Mouse (Mus musculus) left cerebral cortex, postnatal 14 days (tissue): ENCODE results near the gene Cbx7. TPM values are rescaled to one million over a fixed set of nuclear protein-coding genes. Genes with fewer than 3 reads are reported as not detected.

Experiments used
- DNase-seq, 2 experiments: peaks; one replicate each; pipeline ENCODE4 v3.0.0; 2021 to 2022; ENCODE audit warnings: low spot score in 2 of 2, mixed read lengths in 1 of 2
- intact Hi-C: fragments of 180-260 bp; cut with DNase I; formaldehyde crosslinking; loops from one replicate; pipeline ENCODE4 v1.15.1; 2025
- long read RNA-seq, 2 experiments: library from polyadenylated mRNA; stranded (forward); transcript quantifications; one replicate each; pipeline ENCODE4 v2.0.0; 2021
- total RNA-seq, 2 experiments: library from RNA; stranded (reverse); gene quantifications; 2 replicates each; pipeline ENCODE4 v1.2.3; 2021

Cbx7 gene
- total RNA-seq = 10 to 100 TPM in 1 of 2 experiments, 1 to 10 TPM in 1; 9.9 to 11.9 TPM
- long read RNA-seq, experiment 1, partial matches to known transcripts = 4 of 9 reads
- long read RNA-seq, experiment 1, other reads (novel, unspliced or antisense) = 4 of 9 reads
- long read RNA-seq, experiment 2, partial matches to known transcripts = 10 of 20 reads
- long read RNA-seq, experiment 2, other reads (novel, unspliced or antisense) = 2 of 20 reads

DNA sequence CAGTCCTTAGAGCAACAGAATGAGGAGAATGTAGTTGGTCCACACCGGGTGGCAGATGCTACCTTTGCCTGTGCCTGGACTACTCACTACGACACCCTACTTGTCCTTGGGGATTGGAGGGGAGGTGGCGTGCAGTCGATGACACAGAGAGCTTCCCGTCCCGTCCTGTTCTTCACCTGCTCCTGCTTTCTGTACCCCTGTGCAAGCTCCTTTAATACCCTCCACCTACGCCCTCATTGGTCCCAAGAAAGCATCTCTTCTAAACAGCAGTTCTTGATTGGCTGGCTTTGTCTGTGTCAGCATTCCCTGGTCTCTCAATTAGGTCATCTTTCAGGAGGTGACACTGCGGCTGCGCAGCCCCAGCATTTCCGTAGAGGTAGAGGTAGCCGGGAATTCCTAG lies at the start of gene Cbx7:
TSS of gene Cbx7 (minus strand) at position 180 of the 400 bp plus-strand sequence.
- intact Hi-C loops = no loop called here
- DNase-seq = no peak

DNA sequence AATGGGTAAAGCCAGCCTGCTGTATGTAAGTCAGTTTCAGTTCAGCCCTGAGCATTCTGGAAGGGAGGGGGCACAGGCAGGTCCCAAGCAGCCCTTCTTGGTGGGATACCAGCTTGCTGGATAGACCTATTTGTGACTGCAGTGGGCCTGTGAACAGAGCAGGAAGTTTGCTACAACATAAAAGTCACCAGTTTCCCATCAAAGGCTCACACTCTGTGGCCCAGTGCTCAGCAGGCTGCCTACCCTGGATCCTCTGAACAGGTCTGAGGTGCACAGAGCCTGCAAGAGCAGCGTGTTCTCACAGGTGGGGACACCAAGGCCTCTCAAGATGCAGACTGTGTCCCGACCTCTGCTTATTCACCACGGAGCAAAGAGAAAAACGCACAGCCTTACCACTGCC lies 49.6 kb upstream of the Cbx7 start:
- intact Hi-C loops = no loop called here
- DNase-seq = no peak

DNA sequence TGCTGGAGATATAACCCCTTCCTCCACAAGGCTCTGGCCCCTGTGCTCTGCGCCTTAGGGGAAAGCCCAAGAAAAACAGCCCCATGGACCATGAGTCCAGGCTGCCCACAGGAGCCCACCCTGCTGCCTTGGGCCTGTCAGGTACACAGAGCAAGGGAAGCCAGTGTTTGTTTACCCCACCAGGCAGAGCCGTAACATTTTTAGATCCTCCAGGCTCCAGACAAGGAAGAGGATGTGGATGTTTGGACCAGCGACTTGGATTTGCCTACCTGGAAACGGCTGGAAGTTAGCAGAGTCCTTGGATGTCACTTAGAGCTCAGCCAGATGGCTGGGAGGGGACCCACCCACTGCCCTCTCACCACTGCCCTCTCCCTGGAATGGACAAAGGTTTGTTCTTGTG lies 48.7 kb upstream of the Cbx7 start:
- intact Hi-C loops = no loop called here
- no peak for DNase-seq

DNA sequence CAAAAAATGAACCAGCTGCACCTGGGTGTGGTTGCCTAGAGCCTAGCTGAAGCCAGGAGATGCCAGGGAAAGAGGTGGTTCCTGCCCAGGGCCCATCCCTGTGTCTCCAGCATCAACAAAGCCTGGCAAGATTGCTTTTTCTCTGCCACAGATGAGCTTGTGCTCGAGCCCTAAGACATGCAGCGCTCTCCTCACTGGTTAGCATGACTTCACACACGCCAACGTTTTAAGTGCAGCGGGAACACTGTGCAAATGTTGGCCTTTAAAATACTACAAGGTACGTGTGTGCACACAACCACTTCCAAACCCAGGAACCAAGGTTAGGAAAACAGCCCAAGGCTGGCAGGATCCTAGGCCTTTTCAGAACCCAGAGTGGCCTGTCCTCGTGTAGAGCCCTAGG lies 48.3 kb upstream of the Cbx7 start:
- DNase-seq = peak in 1 of 2 experiments; percentile 68
- intact Hi-C loops = no loop called here

DNA sequence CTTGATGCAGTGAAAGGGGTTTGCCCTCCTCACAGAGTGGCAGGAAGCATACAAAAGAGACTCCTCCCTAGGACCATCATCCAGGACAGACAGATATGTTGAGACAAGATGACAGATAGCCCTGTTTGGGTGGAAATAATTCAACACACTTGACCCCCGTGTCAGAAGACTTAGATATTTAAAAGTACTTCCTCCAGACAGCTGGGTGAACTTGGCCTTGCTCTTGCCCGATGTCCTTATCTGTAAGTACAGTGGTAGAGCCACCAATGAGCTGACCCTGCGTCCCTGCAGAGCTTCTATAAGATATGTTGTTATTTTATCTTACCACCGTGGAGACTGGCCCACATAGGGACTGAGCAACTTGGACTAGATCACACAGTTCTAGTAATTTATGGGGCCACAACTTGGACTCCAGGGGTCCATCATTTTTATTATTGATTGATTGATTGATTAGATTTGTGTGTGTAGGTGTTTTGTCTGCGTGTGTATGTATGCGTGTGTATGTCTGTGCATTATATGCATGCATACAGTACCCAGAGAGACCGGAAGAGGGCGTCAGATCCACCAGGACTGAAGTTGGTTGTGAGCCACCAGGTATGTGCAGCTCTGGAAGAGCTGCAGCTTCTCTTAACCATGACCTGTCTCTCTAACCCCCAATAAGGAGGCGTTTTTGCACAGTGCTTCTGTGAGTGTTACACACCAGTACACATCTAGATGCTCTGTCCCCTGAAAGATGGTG lies 45.8 kb upstream of the Cbx7 start:
- intact Hi-C loops = no loop called here
- DNase-seq = no peak

DNA sequence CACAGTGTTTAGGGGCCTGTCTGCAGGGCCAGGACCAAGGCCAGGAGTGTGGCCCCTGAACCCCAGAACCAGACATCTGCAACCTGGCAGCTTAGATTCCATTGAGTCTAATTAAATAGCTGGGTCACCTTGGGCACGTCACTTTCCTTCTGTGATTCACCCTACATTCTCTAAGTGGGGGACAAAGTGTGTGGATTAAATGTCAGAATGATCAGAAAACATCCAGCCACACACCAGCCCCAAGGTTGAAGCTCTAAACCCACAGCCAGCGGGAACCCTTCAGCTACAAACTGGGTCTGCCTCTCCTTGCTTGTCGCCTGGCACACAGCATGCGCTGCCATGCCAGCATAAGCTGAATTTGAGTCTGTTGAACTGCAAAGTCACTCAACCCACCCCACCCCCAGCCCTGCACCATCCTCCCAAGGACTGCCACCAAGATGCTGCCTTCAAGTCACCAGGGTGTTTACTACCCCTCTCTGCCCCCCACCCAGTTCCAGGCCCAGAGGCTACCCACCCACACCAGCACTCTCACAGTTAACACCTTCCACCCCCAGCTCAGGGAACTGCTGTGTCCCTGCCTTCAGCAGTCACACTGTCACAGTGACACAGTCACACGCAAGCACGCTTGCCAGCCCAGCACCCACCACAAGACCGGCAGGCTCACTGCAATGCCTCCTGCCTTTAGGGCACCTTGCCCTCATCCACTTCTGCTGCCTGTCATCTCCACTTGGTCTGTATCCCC lies 44.5 kb upstream of the Cbx7 start:
- intact Hi-C loops = no loop called here
- peak; percentile 65 to 89 for DNase-seq

DNA sequence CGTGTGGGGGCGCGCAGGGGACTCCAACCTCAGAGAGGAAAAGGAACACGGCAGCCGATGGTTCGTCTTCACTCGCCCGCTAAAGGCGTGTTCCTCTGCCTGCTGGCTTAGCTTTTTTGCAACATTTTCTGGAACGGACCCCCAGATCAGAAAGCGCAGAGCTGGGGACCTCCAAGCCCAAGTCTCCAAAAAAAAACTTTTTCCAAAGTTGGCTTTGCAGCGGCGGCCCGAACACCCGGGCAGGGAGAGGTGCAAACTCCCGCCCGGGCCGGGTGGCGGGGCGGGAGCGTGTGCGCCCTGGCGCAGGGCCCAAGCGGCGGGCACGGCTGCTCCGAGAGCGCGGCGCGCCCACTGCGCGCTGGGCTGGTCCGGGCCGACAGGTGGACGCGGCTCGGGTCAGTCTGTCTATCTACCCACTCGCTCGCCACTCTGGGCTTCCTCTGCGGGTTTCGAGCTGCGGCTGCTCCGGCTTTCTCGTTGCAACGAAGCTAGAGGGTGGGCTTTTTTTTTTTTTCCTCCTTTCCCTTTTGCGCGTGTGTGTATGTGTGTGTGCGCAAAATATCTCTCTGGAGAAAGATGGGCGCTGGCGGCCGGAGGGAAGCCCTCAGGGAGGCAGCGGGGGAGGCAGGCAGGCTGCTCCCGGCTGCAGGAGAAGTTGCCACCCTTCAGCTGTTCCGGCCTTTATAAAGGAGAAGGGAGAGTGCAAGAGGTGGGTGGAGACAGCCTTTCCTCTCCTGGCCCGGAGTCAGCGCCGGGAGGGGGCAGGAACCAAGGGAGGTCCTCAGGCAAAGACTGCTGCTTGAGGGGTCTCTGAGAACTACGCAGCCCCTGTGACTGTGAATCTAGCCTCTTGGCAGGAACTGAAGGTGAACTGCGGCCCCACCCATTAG lies 43.6 kb upstream of the Cbx7 start, which contains the start of gene Pdgfb:
TSS of gene Pdgfb (minus strand) at position 657 of the 890 bp plus-strand sequence.
- peak; percentile 66 to 69 for DNase-seq
- intact Hi-C loops = loop anchor here (5.0 kb wide), 1 partner anchor 63 kb away; no protein-coding TSS in a partner anchor

DNA sequence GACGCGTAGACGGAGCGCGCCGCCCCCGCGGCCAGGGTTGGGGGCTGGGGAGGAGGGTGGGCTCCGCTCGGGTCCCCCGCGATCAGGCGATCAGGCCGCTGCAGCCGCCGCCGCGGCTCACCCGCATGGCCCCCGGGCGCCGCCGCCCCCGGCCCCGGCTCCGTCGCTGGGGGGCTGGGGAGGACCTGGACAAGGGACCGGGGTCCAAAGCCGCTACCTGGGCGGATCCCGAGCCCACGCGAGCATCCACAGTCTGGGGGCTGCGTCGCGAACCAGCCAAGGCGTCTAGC lies 43.1 kb upstream of the Cbx7 start:
- no peak for DNase-seq
- intact Hi-C loops = loop anchor here (5.0 kb wide), 1 partner anchor 63 kb away; no protein-coding TSS in a partner anchor

DNA sequence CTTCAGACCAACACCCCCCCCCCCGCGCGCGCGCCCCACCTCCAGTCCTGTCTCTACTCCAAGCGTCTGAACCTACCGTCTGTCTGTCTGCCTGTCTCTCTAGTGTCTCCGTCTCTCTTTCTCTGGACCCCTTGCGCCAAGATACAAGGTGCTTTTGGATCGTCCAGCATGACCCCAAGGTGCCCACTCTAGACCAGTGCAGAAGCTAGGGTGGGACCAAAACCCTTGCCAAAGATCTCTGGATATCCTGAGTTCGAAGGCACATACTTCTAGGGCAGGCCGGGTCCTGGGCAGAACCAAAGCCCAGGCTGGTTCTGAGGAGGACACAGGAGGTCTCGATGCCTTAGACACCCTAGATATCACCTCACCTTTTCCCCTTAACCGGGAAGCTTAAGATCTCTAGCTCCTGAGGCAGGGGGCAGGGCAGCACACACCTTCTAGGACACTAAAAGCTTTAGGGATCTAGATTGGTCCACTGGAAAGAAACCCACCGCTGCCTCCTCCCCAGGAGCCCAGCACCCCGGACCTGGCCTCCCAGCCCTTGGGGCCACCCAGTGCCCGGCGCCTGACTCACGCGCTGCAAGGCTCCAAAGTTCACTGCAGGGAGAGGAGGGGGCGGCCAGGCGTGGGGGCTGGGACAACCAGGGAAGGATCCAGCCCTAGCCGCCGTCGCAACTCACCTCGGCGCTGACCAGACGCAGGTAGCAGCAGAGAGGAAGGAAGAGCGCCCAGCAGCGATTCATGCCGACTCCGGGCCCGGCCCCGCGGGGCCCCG lies 42.5 kb upstream of the Cbx7 start:
- intact Hi-C loops = loop anchor here (5.0 kb wide), 1 partner anchor 64 kb away; no protein-coding TSS in a partner anchor
- DNase-seq = no peak

DNA sequence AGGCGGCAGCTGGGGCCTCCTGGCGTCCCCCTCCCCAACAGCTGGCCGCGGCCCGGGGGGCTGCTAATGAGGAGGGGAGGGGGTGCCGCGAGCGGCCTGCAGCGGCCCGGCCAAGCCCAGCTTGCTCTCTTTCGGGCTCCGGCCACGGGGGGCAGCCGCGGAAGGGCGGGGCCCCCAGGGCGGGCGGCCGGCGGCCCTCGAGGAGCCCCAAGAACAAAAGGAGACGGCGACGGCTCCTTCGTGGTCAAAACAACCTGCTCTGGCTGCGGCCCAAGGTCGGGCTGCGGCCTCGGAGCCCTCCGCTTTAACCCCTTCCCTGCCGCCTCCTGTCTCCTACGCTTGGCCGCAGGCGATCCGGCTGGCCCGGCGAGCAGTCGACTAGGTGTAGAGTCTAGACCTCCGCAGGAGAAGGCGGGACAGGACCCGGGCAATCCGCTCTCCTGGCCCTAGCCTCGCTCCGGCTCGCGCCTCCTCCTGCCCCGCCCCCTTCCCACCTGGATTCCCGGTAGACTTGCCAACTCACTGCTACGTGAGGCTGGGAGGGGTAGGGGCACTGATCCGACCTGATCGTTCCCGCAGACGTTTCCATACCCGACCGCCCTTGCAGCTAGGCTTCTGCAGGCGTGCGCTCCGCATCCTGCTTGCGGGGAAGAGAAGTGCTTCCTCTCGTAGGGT lies 41.7 kb upstream of the Cbx7 start:
- DNase-seq = peak; percentile 64 to 69
- intact Hi-C loops = loop anchor here (5.0 kb wide), 1 partner anchor 65 kb away; no protein-coding TSS in a partner anchor

DNA sequence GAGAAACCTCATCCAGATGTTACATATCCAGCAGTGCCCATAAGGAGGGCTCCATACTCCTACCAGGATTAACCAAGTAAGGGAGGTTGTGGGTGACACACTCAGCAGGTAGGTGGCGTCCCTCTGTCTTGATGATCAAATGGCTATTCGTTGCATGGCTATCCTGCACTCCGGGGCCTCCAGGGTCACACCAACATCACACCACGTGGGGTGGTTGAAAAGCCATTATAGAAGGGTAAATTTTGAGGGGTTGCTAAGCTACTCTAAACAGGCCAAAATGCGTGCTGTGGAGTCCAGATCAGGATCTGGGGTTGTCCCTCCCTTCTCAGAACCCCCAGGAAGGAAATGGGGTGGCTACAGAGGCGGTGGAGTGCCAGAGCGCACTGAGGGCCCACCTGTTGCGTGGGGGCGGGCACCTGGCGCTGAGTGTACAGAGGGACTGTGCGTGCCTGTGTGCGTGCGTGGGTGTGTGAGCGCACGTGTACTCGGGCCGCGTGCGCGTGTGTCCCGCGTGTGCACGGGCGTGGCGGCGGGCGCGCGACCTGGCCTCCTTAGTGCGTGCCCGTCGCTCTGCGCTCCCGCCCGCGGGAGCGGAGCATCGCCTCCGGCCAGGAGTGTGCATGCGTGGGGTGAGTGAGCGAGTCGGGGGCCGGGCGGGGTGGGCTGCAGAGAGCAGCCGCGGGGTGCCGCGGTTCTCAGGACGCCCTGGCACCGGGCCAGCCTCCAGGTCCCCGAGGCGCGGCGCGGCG lies 41.0 kb upstream of the Cbx7 start:
- DNase-seq = peak; percentile 90 to 94
- intact Hi-C loops = loop anchor here (5.0 kb wide), 1 partner anchor 65 kb away; no protein-coding TSS in a partner anchor

DNA sequence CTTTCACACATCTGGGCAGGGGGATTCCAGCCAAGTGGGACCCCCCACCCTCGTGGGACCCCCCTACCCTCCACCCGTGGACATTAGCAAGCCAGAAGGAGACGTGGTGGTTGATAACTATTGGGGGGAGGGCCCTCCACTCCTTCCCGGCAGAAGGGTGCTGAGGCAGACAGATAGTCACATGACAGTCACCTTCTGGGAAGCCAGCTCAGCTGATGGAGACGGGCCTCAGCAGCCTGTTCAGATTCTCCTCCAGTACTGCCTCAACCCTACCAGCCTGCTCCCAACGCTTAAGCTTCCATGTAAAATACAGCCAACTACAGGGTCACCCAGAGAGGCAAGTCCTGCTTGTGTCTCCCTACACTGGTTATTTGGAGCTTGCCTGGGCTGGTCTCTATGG lies 40.3 kb upstream of the Cbx7 start:
- intact Hi-C loops = loop anchor here (5.0 kb wide), 1 partner anchor 66 kb away; no protein-coding TSS in a partner anchor

DNA sequence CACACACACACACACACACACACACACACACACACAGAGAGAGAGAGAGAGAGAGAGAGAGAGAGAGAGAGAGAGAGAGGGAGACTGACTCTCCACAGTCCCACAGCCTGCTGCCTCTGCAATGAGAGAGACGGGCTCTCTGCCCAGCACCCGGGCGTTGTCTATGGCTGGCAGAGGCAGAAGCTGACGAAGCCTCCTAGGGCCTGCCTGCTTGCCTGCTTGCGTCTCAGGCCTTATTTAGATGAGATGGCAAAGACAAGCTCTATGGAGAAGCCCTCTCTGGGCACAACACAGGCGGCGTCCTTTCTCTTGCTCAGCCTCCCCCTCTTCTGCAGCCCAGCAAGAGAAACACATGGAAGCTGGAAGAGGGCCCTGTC lies 39.3 kb upstream of the Cbx7 start:
- DNase-seq = peak; percentile 77 to 89
- intact Hi-C loops = loop anchor here (5.0 kb wide), 1 partner anchor 67 kb away; no protein-coding TSS in a partner anchor

More for the DNA sequence above, 40.3 kb upstream of the Cbx7 start:
- peak in 1 of 2 experiments; percentile 37 for DNase-seq

DNA sequence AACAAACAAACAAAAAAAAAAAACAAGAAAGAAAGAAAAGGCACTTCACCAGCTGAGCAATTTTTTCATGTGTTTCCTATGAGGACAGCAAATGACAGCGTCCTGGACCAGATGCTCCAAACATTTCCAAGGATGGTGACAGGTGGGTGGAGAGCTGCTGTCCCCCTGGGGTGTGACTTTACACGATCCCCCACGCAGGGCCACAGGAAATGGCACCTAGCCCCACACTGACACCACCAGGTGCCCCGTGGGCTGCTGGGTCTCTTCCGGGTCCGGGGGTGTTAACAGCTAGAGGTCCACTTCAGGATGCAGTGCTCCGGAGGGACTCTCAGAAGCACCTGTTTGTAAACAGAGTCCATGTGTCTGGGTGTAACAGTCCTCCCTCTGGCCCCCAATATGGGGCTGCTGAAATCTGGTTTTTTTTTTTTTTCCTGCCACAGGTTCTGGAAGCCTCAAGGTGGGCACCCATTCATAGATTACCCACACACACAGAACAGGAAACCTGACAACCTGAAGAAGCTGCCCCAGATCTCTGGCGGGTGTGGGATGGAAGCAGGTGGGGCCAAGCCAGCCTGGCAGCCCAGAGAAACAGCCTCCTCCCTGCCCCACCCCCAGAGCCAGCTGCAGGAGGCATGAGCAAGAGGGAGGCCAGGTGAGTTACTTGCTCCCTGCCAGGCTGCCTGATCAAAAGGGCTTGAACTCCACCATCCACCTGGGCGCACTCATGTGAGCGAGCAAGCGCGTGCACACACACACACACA lies 38.7 kb upstream of the Cbx7 start:
- no peak for DNase-seq
- intact Hi-C loops = loop anchor here (5.0 kb wide), 1 partner anchor 68 kb away; no protein-coding TSS in a partner anchor

DNA sequence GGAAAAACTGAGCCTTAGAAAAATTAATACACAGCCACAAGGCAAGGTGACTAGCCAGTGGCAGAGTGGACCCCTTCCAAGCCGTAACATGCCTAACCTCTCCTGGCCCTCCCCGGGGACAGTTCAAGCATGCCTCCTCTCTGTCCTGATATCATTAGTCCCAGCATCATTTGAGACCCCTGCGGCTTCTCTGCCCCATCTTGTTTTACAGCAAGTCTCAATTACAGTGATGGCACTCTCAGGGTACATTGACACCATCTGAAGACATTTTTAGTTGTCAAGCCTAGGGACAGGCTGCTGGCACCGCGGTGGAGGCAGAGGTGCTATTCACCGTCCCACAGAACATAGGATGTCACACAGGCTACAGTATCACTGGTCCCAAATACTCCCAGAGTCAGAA lies 37.5 kb upstream of the Cbx7 start:
- no peak for DNase-seq
- intact Hi-C loops = no loop called here

DNA sequence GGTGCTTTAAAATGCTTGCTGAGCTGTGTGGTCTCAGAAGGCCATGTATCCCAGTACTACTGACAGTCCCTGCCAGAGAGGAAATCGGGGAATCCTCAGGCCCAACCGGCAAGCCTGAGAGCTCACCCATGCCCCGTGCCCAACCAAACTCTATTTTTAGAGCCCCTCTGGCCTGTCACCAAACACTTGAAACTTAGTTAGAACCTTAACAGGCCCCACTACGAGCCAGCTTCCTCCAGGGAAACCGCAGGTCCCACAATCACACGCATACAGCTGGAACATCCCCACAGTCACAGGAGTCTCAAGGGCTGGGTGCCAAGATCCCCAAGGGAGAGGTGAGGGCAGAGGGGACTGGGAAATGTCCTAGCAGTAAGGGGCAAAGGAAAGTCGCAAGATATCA lies 35.2 kb upstream of the Cbx7 start:
- intact Hi-C loops = loop anchor here (2.0 kb wide), 1 partner anchor 55 kb away; no protein-coding TSS in a partner anchor

More for the DNA sequence above, 35.2 kb upstream of the Cbx7 start:
- no peak for DNase-seq
